Mouse (Mus musculus): ENCODE data around the gene Gm10563. TPM values are rescaled to one million over a fixed set of nuclear protein-coding genes. Genes with fewer than 3 reads are reported as not detected.
A peak's percentile ranks its signal among the peaks of the same experiment; 100 is the strongest.

Gene Gm10563
- polyA plus RNA-seq, 1 experiment, result not detected

DNA sequence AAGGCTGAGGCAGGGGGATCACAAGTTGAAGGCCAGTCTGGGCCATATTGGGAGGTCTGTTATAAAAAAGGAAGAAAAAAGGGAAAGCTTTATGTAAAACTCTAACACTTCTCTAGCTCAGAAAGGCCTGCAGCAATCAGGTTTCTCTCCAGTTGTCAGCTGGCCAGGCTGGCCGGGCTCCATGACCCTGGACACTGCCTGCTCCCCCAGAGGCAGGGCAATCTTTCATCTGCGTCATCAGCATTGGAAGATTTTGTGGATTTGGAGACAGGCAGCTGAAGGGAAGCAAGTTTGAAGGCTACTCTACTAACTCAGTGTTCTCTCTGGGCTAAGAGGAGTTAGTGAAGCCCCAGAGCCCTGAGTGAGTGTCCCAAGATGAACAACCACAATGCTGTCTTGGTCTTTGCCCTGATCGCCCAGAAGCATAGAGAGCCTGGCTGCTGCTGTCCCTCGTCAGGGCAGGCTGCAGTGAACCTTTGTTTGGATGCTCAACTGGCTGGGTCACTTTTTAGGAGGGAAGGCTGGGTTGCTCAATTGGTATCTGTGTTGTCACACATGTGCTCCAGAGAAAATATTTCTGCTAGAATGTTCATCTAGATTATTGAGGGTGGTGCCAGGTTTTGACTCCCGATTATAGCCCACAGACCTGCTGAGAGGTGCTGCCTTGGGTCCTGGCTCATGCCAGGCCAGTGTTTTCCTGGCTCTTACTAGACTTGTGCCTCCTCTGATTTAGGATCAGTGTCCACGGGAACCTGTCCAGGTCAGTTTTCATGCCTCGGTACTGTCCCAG is 66.7 kb downstream of the Gm10563 start:
- TF ChIP-seq POLR2A (IDR thresholded peaks at IDR 0.05; ENCODE audit: control insufficient read depth, low read depth, low read length) (no peak), CTCF (IDR thresholded peaks at IDR 0.05; ENCODE audit: control insufficient read depth, insufficient read depth, insufficient replicate concordance, low read depth, low read length) (no peak)
- Histone ChIP-seq H3K36me3 (ENCODE audit: control insufficient read depth, insufficient read depth, low read length) (peaks cover 3% of the 10 kb centered on the region; the same call in 1 of the 2 replicates), H3K27me3 (ENCODE audit: control insufficient read depth, insufficient read depth, low read length) (no peaks in the 10 kb centered on the region), H3K4me3 (ENCODE audit: control insufficient read depth, low read depth, low read length) (no peak overlapping the region), H3K4me1 (ENCODE audit: control insufficient read depth, insufficient read depth, low read length) (peaks cover 9% of the 10 kb centered on the region), H3K27ac (ENCODE audit: control insufficient read depth, insufficient read depth, low read depth, low read length) (peak overlapping the region; percentile 58)

DNA sequence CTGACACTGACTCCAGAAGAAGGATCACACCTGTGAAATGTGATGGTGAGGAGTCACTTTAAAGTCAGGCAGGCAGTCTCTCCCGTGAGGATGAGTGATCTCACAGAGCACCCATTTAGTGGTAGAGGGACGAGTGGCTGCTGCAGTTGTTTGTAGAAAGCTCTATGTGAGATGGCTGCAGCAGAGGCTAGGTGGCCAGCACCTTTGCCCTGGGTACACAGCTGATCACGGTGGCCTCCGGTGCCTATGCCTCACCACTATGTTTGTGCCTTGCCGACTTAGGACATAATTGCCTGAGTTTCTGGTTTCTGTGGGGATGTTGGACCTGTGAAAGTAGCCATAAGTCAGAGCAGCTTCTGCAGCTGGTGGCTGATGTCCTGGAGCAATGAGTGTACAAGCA is 67.5 kb downstream of the Gm10563 start:
- Histone ChIP-seq H3K36me3 (ENCODE audit: control insufficient read depth, insufficient read depth, low read length) (peaks cover 3% of the 10 kb centered on the region; the same call in 1 of the 2 replicates), H3K27me3 (ENCODE audit: control insufficient read depth, insufficient read depth, low read length) (no peaks in the 10 kb centered on the region), H3K4me3 (ENCODE audit: control insufficient read depth, low read depth, low read length) (no peak overlapping the region), H3K4me1 (ENCODE audit: control insufficient read depth, insufficient read depth, low read length) (peaks cover 9% of the 10 kb centered on the region), H3K27ac (ENCODE audit: control insufficient read depth, insufficient read depth, low read depth, low read length) (peak overlapping the region; percentile 5)
- no peak for TF ChIP-seq POLR2A (IDR thresholded peaks at IDR 0.05; ENCODE audit: control insufficient read depth, low read depth, low read length)
- no peak for TF ChIP-seq CTCF (IDR thresholded peaks at IDR 0.05; ENCODE audit: control insufficient read depth, insufficient read depth, insufficient replicate concordance, low read depth, low read length)

DNA sequence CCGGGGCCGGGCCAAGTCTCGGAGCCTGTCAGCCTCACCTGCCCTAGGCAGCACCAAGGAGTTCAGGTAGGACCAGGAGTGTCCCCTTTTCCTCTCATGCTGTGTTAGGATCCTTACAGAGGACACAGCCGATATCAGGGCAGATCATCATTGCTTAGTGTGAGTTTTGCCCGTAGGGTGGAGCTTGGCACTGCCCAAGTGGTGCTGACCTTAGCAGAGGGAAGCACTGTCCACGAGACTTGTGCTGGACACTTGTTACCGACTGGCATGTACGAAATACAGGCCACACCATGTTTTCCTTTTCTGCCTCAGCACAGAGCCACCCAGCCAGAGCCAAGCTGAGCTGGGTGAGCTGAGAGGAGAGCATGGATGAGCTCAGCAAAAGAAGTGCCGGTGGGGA is 68.1 kb downstream of the Gm10563 start:
- Histone ChIP-seq H3K27me3 (ENCODE audit: control insufficient read depth, insufficient read depth, low read length) (no peaks in the 10 kb centered on the region), H3K4me1 (ENCODE audit: control insufficient read depth, insufficient read depth, low read length) (peaks cover 9% of the 10 kb centered on the region), H3K36me3 (ENCODE audit: control insufficient read depth, insufficient read depth, low read length) (peaks cover 3% of the 10 kb centered on the region; the same call in 1 of the 2 replicates), H3K4me3 (ENCODE audit: control insufficient read depth, low read depth, low read length) (no peak overlapping the region), H3K27ac (ENCODE audit: control insufficient read depth, insufficient read depth, low read depth, low read length) (peak overlapping the region; percentile 5)
- TF ChIP-seq CTCF (IDR thresholded peaks at IDR 0.05; ENCODE audit: control insufficient read depth, insufficient read depth, insufficient replicate concordance, low read depth, low read length) (no peak), POLR2A (IDR thresholded peaks at IDR 0.05; ENCODE audit: control insufficient read depth, low read depth, low read length) (no peak)

DNA sequence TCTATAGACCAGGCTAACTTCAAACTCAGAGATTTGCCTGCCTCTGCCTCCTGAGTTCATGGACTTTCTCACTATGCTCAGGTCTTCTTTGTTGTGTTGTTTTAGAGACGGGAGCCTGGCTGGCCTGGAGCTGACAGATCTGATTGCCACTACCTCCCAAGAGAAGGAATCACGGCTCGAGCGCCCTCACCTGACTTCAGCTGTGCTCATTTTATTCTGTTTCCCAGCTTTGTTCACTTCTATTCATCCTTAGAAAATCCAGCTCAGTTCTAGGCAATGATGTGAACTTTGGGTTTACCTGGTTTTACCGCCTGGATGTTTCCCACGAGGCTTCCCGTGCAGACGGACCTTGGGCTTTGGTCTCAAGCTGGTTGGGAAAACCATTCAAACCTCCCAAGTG is 69.7 kb downstream of the Gm10563 start:
- H3K27ac ChIP-seq (ENCODE audit: control insufficient read depth, insufficient read depth, low read depth, low read length), result peak overlapping the region; percentile 16; the same call in 1 of the 2 replicates
- peaks cover 9% of the 10 kb centered on the region for H3K4me1 ChIP-seq (ENCODE audit: control insufficient read depth, insufficient read depth, low read length)
- peaks cover 3% of the 10 kb centered on the region; the same call in 1 of the 2 replicates for H3K36me3 ChIP-seq (ENCODE audit: control insufficient read depth, insufficient read depth, low read length)
- no peak overlapping the region for H3K4me3 ChIP-seq (ENCODE audit: control insufficient read depth, low read depth, low read length)
- no peaks in the 10 kb centered on the region for H3K27me3 ChIP-seq (ENCODE audit: control insufficient read depth, insufficient read depth, low read length)
- no peak for TF ChIP-seq CTCF (IDR thresholded peaks at IDR 0.05; ENCODE audit: control insufficient read depth, insufficient read depth, insufficient replicate concordance, low read depth, low read length)
- no peak for TF ChIP-seq POLR2A (IDR thresholded peaks at IDR 0.05; ENCODE audit: control insufficient read depth, low read depth, low read length)

DNA sequence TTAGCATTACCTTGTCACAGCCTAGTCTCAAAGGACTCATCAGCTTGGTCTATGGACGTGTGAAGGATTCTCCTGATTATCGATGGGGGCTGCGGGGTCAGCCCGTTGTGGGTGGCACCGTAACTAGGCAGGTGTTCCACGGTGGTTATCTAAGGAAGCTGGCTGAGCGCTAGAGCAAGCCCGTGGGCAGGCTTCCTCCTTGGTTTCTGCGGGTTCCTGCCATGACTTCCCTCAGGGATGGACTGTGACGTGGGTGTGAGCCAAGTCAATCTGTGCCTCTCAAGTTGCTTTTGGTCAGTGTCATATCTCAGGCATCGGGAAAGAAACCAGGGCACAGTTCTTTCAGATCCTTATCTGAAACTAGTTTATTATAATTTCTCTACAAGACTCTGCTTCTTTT is 70.3 kb downstream of the Gm10563 start:
- no peak overlapping the region for H3K4me3 ChIP-seq (ENCODE audit: control insufficient read depth, low read depth, low read length)
- peaks cover 9% of the 10 kb centered on the region for H3K4me1 ChIP-seq (ENCODE audit: control insufficient read depth, insufficient read depth, low read length)
- H3K36me3 ChIP-seq (ENCODE audit: control insufficient read depth, insufficient read depth, low read length), result peaks cover 3% of the 10 kb centered on the region; the same call in 1 of the 2 replicates
- H3K27ac ChIP-seq (ENCODE audit: control insufficient read depth, insufficient read depth, low read depth, low read length), result peak overlapping the region; percentile 59; the same call in 1 of the 2 replicates
- no peaks in the 10 kb centered on the region for H3K27me3 ChIP-seq (ENCODE audit: control insufficient read depth, insufficient read depth, low read length)
- no peak for TF ChIP-seq POLR2A (IDR thresholded peaks at IDR 0.05; ENCODE audit: control insufficient read depth, low read depth, low read length)
- no peak for TF ChIP-seq CTCF (IDR thresholded peaks at IDR 0.05; ENCODE audit: control insufficient read depth, insufficient read depth, insufficient replicate concordance, low read depth, low read length)

GRCm38 (mm10) chr4:155573876-155574275 is 71.3 kb downstream of the Gm10563 start:
- Histone ChIP-seq H3K4me3 (ENCODE audit: control insufficient read depth, low read depth, low read length) (no peak overlapping the region), H3K4me1 (ENCODE audit: control insufficient read depth, insufficient read depth, low read length) (peaks cover 9% of the 10 kb centered on the region), H3K27me3 (ENCODE audit: control insufficient read depth, insufficient read depth, low read length) (no peaks in the 10 kb centered on the region), H3K27ac (ENCODE audit: control insufficient read depth, insufficient read depth, low read depth, low read length) (peak overlapping the region; percentile 27; the same call in 1 of the 2 replicates), H3K36me3 (ENCODE audit: control insufficient read depth, insufficient read depth, low read length) (peaks cover 3% of the 10 kb centered on the region; the same call in 1 of the 2 replicates)
- TF ChIP-seq CTCF (IDR thresholded peaks at IDR 0.05; ENCODE audit: control insufficient read depth, insufficient read depth, insufficient replicate concordance, low read depth, low read length) (no peak), POLR2A (IDR thresholded peaks at IDR 0.05; ENCODE audit: control insufficient read depth, low read depth, low read length) (no peak)

DNA sequence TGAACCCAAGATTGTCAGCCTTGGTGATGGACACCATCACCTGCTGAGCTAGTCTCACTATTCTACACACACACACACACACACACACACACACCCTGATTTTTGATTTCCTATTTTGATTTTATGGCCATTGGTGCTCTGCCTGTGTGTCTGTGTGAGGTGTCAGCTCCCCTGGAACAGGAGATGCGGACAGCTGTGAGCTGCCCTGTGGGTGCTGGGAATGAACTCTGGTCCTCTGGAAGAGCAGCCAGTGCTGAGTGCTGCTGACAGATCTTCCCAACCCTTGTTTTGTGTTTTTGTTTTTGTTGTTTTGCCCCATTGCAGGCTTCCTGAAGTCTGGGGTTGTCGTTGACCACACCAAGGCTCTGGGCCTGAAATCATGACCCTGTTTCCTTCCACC is 72.1 kb downstream of the Gm10563 start:
- H3K27ac ChIP-seq (ENCODE audit: control insufficient read depth, insufficient read depth, low read depth, low read length), result no peak overlapping the region
- TF ChIP-seq POLR2A (IDR thresholded peaks at IDR 0.05; ENCODE audit: control insufficient read depth, low read depth, low read length) (no peak), CTCF (IDR thresholded peaks at IDR 0.05; ENCODE audit: control insufficient read depth, insufficient read depth, insufficient replicate concordance, low read depth, low read length) (no peak)
- no peak overlapping the region for H3K4me3 ChIP-seq (ENCODE audit: control insufficient read depth, low read depth, low read length)
- H3K27me3 ChIP-seq (ENCODE audit: control insufficient read depth, insufficient read depth, low read length), result no peaks in the 10 kb centered on the region
- peaks cover 3% of the 10 kb centered on the region; the same call in 1 of the 2 replicates for H3K36me3 ChIP-seq (ENCODE audit: control insufficient read depth, insufficient read depth, low read length)
- peaks cover 11% of the 10 kb centered on the region for H3K4me1 ChIP-seq (ENCODE audit: control insufficient read depth, insufficient read depth, low read length)
